Mouse (Mus musculus) c-Kit-positive CD71-positive TER-119-positive erythroid progenitor cells, embryonic 14.5 days (primary cell): ENCODE results near the gene Vac14.
"Not testable (repeated sequence)": the region's sequence is repeated elsewhere in the genome, so short reads cannot be mapped to it uniquely, and the experiment has no call there.

Experiments used
- DNase-seq: peaks from one replicate; pipeline ENCODE4 v3.0.0-alpha.2; 2013; ENCODE audit warnings: low spot score

Gene Vac14

GRCm38 (mm10) chr8:110648577-110648976, 30.2 kb downstream of the Vac14 start:
- DNase-seq, result no peak

DNA sequence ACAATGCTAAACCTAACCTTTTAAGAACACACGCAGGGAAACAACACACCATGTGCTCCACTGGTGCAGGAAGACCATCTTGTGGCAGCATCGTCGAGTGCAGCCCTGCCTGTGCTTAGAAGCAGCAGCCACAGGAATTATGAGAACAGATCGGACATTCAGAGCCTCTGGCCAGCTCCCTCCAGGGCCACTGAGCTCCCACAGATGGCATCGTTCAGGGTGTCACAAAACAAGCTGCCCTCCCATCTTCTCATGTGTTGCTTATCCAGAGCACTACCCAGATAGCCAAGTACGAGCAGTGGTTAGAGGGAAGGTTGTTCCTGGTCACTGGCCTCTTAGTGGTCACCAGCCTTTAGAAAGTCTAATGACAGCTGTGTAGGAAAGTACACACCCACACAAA, 30.9 kb downstream of the Vac14 start:
- no peak for DNase-seq

DNA sequence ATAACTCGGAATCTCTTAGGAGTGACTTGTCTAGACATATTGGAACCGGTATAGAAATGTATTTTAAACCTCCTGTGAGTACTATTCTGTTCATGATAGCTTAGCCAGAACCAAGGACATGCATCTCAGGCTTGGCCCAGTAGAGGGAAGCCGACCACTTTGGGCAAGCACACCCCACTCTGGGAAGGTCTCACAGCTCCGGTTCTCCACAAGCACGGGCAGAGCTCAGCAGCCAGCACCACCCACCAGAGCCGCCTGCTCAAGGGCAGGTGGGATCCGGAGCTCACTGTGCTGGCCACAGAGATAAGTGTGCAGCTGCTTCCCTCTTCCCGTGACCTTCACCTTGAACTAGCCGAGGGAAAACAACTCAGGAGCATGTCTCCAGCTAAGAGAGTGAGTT, 32.5 kb downstream of the Vac14 start:
- no peak for DNase-seq

DNA sequence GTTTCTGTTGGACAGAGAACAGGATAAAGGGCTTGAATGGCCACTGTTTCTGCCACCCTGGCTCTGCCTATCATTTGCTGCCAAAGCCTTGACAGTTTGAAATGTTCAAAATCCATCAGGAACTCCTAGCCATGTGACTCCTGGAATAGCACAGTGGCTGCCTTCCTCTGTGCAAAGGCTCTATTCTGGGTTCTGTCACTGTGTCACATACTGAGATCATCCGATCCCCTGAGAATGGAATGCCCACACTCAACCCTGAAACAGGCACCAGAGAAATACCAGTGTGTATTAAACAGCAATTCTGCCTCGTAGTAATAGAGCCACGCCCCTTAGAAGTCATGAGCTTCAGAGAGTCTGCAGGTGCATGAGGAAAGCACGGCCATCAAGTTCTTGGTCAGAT, 33.5 kb downstream of the Vac14 start:
- no peak for DNase-seq

GRCm38 (mm10) chr8:110654075-110655060, 36.0 kb downstream of the Vac14 start:
- DNase-seq, result no peak

DNA sequence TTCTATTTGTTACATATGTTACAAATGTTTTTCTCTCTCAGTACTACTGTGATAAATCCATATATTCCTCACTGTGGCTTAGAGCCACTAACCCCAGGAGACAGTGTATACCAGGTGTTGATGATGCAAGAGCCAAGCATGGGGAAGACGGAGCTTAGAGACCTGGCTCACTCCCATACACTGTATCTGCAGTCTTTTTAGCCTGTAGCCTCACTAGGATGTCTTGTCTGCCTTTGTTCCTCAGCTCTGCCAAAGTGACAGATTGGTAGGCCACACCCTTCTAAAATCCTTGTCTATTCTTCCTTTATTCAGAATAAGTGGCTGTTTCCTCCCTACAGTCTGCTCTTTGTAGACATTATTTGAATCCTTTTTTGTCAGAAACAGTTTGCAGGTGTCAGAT, 37.4 kb downstream of the Vac14 start:
- no peak for DNase-seq

DNA sequence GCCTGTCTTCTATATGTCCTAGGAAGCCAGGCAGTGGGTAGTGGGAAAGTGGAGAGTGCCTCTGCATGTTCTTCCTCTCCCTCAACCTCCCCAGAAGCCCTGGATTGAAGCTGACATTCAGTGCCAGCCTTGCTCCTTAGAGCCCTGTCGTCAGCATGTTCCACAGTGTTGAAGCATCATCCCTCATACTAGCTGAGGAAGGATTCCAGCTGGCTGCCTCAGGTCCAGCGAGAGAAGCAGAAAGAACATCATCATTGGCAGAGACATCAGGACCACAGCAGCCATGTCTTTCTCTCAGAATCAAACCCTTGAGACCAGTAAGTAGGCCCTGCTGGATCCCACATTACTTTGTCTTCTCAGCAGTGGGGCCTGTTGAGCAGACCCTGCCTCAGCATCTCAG, 39.3 kb downstream of the Vac14 start:
- DNase-seq, result no peak

GRCm38 (mm10) chr8:110660121-110660520, 41.7 kb downstream of the Vac14 start:
- DNase-seq, result no peak

GRCm38 (mm10) chr8:110662545-110662944, 44.2 kb downstream of the Vac14 start:
- no peak for DNase-seq

GRCm38 (mm10) chr8:110663015-110663742, 44.8 kb downstream of the Vac14 start:
- DNase-seq, result no peak

- DNase-seq, result no peak
Observed at GRCm38 (mm10) chr8:110664202-110664896, 46.0 kb downstream of the Vac14 start.

- DNase-seq, result no peak
Observed at GRCm38 (mm10) chr8:110665000-110665399, 46.6 kb downstream of the Vac14 start.

- not testable (repeated sequence) for DNase-seq
Observed at GRCm38 (mm10) chr8:110667590-110668177, 49.3 kb downstream of the Vac14 start.

GRCm38 (mm10) chr8:110669932-110670628, 51.7 kb downstream of the Vac14 start:
- DNase-seq, result no peak

GRCm38 (mm10) chr8:110671309-110671708, 52.9 kb downstream of the Vac14 start:
- no peak for DNase-seq

DNA sequence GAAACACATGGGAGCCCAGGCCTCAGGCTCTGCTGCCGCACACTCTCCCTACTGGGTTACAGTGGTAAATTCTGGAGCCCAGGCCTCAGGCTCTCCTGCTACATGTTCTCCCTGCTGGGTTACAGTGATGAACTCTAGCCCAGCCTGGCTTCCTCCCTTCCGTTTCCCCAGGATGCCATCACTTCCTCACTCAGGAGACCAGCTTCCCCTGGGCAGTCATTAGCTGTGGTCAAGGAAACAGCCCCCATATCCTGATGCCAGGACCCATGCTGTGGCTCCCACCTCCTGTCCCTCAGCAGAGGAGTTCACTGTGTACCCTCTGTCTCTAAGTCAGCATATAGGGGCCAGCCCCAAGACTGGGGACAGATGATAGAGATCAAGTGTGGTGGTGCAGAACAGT, 53.7 kb downstream of the Vac14 start:
- DNase-seq, result no peak

DNA sequence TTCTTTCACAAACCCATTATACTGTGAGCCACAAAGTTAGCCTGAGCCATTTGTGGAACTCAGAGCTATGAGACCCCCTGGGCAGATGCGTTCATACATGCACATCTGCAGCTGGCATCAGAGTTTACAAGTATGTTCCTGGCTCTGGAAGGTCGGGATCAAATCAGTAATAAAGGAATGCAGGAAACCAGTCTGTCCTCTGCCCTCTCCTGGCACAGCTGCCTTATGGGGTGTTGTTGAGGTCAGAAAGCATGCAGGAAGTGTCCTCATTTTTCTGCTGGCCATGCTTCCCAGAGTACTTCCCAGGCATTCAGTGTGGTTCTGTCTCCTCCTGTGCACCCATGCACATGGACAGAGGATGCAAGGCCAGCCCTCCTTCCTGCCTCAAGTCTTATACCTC, 54.8 kb downstream of the Vac14 start:
- DNase-seq, result no peak

DNA sequence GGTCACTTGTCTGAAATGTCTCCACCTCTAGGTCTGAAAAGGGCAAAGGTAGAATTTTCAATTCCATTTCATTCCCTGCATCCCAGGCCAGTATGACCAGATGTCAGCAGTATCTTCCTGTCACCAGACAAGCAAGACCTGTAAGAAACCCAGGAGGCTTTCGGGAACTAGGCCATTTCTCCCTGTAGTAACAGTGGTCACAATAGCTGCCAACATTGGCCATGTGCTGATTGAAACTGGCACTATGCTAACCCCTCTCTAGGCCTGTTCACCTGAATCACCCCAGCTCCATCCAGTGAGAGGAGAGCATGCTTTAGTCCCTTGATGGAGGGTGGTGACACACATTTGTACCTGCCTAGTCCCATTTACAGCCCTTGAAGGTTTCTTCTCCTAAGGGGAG, 56.2 kb downstream of the Vac14 start:
- no peak for DNase-seq

DNA sequence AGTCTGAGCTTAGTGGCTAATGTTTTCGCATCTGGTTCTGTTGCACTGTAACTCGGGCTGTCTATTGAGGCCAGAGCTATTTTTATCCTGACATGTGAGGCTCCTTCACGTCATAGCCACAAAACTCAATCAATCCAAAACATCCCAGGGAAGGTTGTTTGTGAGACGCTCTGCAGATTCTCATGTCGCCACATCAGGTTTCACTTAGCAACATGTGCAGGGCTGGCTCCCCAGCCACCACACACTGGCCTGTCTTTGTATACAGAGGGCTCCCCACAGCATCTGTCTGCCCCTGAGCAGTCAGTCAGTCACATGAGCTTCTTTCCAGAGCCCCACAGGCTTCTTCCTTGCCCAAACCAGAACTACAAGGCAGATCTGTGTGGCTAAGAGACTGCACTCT, 58.3 kb downstream of the Vac14 start:
- no peak for DNase-seq

- no peak for DNase-seq
Observed at GRCm38 (mm10) chr8:110677174-110677660, 58.8 kb downstream of the Vac14 start.

DNA sequence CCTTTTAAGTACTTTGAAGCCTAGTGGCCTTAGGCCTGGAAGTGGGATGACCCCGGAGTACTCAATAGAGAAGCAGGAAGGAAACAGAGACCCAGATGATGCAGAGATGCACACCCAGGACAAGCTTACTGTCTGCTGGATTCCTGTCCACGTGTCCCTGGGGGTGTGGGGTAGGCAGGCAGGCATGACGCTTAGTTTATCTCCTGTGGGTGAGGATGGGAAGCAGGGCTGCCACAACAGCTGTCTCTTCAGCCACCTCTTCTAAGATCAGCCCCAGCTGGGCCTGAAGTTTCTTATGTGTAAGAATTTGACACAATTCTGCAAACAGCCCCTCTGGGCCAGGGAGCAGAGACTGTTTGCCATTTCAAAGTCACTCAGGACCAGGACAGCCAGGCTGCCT, 60.6 kb downstream of the Vac14 start:
- DNase-seq, result no peak
